In the genomic region with DNA sequence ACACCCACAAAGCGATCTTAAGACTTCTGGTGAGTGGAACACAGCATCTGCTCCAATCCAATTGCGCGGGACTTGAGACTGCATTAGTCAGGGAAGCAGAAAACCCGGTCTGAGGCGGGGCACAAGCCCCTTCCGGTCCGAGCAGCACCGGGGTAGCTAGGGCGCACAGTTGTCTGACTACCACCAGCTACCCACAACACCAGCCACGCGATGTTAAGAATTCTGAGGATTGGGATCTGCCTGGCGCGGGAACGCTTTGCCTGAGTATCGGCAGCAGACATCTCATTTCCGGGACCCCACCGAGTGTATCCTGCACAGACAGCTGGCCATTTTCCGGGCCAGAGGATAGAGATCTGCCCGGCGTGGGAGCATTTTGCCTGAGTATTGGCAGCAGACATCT, we compare ENCODE assay signal across 12 mouse cellular contexts. TPM values are rescaled to one million over a fixed set of nuclear protein-coding genes. Genes with fewer than 3 reads are reported as not detected.
"Had no signal": no experiment of that assay in that cellular context is flagged by ENCODE, and none has a peak within 500 bp of the region (broad histone marks: within the 10 kb centered on the region; RNA-seq: fewer than 3 reads in every experiment).

No protein-coding gene starts in this region.

RNA-seq across cellular contexts. Expression of gene Mefv, which starts 28.3 kb away (rescaled TPM):
- total RNA-seq: layer of hippocampus, adult 18-20 months; layer of hippocampus, postnatal 14 days; left cerebral cortex, adult 8-10 months; left cerebral cortex, postnatal 14 days had no signal
- polyA plus RNA-seq: kidney, embryonic 16.5 days; limb, embryonic 10.5 days; limb, embryonic 13.5 days; midbrain, embryonic 10.5 days; midbrain, embryonic 13.5 days; midbrain, embryonic 16.5 days; myocyte; neural tube, embryonic 13.5 days had no signal
